Mouse (Mus musculus) erythroblast, embryonic 14.5 days (primary cell): ENCODE measurements at regions not wholly inside any gene's neighbourhood (a gene's known extent, or its start where the extent isn't known, plus 50 kb on each side); places are given as distances from the start of the nearest gene placed in this dataset.

Experiments
- H3K27me3 ChIP-seq: 2 replicates; pipeline ENCODE4 v1.6.1; 2012; ENCODE audit warnings: inconsistent platforms; ENCODE audit not compliant: control insufficient read depth
- H3K36me3 ChIP-seq: 2 replicates; pipeline ENCODE4 v1.6.1; 2012; ENCODE audit warnings: mild to moderate bottlenecking, inconsistent platforms; ENCODE audit not compliant: control insufficient read depth
- H3K4me1 ChIP-seq: 2 replicates; pipeline ENCODE4 v1.6.1; 2012; ENCODE audit warnings: inconsistent platforms; ENCODE audit not compliant: control insufficient read depth
- H3K4me3 ChIP-seq: replicated peaks from 2 replicates; pipeline ENCODE3; 2012; ENCODE audit warnings: moderate library complexity, mild to moderate bottlenecking, inconsistent platforms
- H3K9me3 ChIP-seq: 2 replicates; pipeline ENCODE4 v1.6.1; 2012; ENCODE audit warnings: low read length, inconsistent platforms, mixed read lengths; ENCODE audit not compliant: control insufficient read depth
- GATA1 ChIP-seq: IDR thresholded peaks from 2 replicates; pipeline ENCODE4 v1.6.1; 2012; ENCODE audit warnings: low read length, inconsistent platforms, mixed read lengths
- TAL1 ChIP-seq: IDR thresholded peaks from 3 replicates; pipeline ENCODE4 v1.6.1; 2012; ENCODE audit warnings: low read length, inconsistent platforms, mixed read lengths

GRCm38 (mm10) chr11:111688186-111688860, 622.4 kb downstream of the Kcnj2 start:
- TF ChIP-seq TAL1 (no peak), GATA1 (no peak)
- H3K4me1 ChIP-seq = peaks cover 24% of the 10 kb centered on the region
- no peaks in the 10 kb centered on the region for H3K36me3 ChIP-seq
- H3K9me3 ChIP-seq = no peaks in the 10 kb centered on the region
- H3K4me3 ChIP-seq = no peak overlapping the region
- H3K27me3 ChIP-seq = no peaks in the 10 kb centered on the region

- H3K9me3 ChIP-seq = no peaks in the 10 kb centered on the region
- no peak overlapping the region for H3K4me3 ChIP-seq
- H3K27me3 ChIP-seq = no peaks in the 10 kb centered on the region
- peaks cover 19% of the 10 kb centered on the region for H3K4me1 ChIP-seq
- H3K36me3 ChIP-seq = no peaks in the 10 kb centered on the region
- TF ChIP-seq TAL1 = no peak
- no peak for TF ChIP-seq GATA1
These were observed 623.9 kb downstream of the Kcnj2 start for GRCm38 (mm10) chr11:111689899-111690298.

GRCm38 (mm10) chr11:111691512-111691911, 625.5 kb downstream of the Kcnj2 start:
- Histone ChIP-seq H3K36me3 (no peaks in the 10 kb centered on the region), H3K4me3 (no peak overlapping the region), H3K27me3 (no peaks in the 10 kb centered on the region), H3K4me1 (peaks cover 19% of the 10 kb centered on the region), H3K9me3 (no peaks in the 10 kb centered on the region)
- TF ChIP-seq TAL1 = no peak
- TF ChIP-seq GATA1 = no peak

GRCm38 (mm10) chr11:111696668-111697067, 630.7 kb downstream of the Kcnj2 start:
- Histone ChIP-seq H3K9me3 (no peaks in the 10 kb centered on the region), H3K4me1 (no peaks in the 10 kb centered on the region), H3K4me3 (no peak overlapping the region), H3K27me3 (no peaks in the 10 kb centered on the region), H3K36me3 (no peaks in the 10 kb centered on the region)
- TF ChIP-seq GATA1 (no peak), TAL1 (no peak)

GRCm38 (mm10) chr11:111699862-111700261, 633.9 kb downstream of the Kcnj2 start:
- Histone ChIP-seq H3K36me3 (no peaks in the 10 kb centered on the region), H3K27me3 (no peaks in the 10 kb centered on the region), H3K4me1 (no peaks in the 10 kb centered on the region), H3K9me3 (no peaks in the 10 kb centered on the region), H3K4me3 (no peak overlapping the region)
- no peak for TF ChIP-seq TAL1
- no peak for TF ChIP-seq GATA1

- Histone ChIP-seq H3K4me1 (no peaks in the 10 kb centered on the region), H3K9me3 (no peaks in the 10 kb centered on the region), H3K27me3 (no peaks in the 10 kb centered on the region), H3K36me3 (no peaks in the 10 kb centered on the region), H3K4me3 (no peak overlapping the region)
- TF ChIP-seq GATA1 (no peak), TAL1 (no peak)
These were observed 640.9 kb downstream of the Kcnj2 start for GRCm38 (mm10) chr11:111706882-111707281.

GRCm38 (mm10) chr11:111715401-111715800, 649.4 kb downstream of the Kcnj2 start:
- no peak overlapping the region for H3K4me3 ChIP-seq
- no peaks in the 10 kb centered on the region for H3K27me3 ChIP-seq
- H3K36me3 ChIP-seq = no peaks in the 10 kb centered on the region
- no peaks in the 10 kb centered on the region for H3K9me3 ChIP-seq
- TF ChIP-seq GATA1 (no peak), TAL1 (no peak)
- no peaks in the 10 kb centered on the region for H3K4me1 ChIP-seq

GRCm38 (mm10) chr11:111722276-111722675, 656.3 kb downstream of the Kcnj2 start:
- Histone ChIP-seq H3K4me1 (no peaks in the 10 kb centered on the region), H3K4me3 (no peak overlapping the region), H3K9me3 (no peaks in the 10 kb centered on the region), H3K36me3 (no peaks in the 10 kb centered on the region), H3K27me3 (no peaks in the 10 kb centered on the region)
- TF ChIP-seq TAL1 = no peak
- no peak for TF ChIP-seq GATA1

- Histone ChIP-seq H3K9me3 (no peaks in the 10 kb centered on the region), H3K36me3 (no peaks in the 10 kb centered on the region), H3K27me3 (no peaks in the 10 kb centered on the region), H3K4me1 (no peaks in the 10 kb centered on the region), H3K4me3 (no peak overlapping the region)
- no peak for TF ChIP-seq GATA1
- TF ChIP-seq TAL1 = no peak
These were observed 662.2 kb downstream of the Kcnj2 start for GRCm38 (mm10) chr11:111728148-111728547.

GRCm38 (mm10) chr11:111732096-111732495, 666.1 kb downstream of the Kcnj2 start:
- Histone ChIP-seq H3K4me3 (no peak overlapping the region), H3K27me3 (no peaks in the 10 kb centered on the region), H3K4me1 (no peaks in the 10 kb centered on the region), H3K36me3 (no peaks in the 10 kb centered on the region), H3K9me3 (no peaks in the 10 kb centered on the region)
- TF ChIP-seq GATA1 (no peak), TAL1 (no peak)
